Mouse (Mus musculus): ENCODE data around the gene Plvap. TPM values are rescaled to one million over a fixed set of nuclear protein-coding genes. Genes with fewer than 3 reads are reported as not detected.
"Not testable (repeated sequence)": the region's sequence is repeated elsewhere in the genome, so short reads cannot be mapped to it uniquely, and the experiment has no call there.

Gene Plvap
- polyA plus RNA-seq, 1 experiment from 2014 or later = 59.4 TPM

DNA sequence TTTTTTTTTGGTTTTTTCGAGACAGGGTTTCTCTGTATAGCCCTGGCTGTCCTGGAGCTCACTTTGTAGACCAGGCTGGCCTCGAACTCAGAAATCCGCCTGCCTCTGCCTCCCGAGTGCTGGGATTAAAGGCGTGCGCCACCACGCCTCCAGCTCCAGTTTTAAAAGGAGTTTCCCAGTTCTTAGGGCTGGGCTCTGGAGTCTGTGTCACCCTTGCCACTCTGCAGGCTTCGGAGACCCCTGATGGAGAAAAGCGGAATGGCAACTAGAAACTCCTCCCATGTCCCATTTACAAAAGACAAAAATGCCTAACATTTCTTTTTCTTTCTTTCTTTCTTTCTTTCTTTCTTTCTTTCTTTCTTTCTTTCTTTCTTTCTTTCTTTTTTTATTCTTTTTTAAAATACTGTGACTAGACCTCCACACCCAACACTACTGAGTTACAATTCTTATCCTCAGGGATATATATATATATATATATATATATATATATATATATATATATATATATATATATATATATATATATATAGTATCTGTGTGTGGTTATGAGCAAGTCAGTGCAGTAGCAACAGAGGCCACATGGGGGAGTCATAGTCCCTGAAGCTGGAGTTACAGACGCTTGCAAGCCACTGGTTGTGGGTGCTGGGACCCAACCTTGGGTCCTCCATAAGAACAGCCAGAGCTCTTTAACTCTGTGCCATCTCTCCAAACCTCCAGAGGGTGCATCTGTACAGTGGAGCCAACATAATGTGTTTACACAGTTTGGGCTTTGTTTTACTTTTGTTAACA lies 7.7 kb upstream of the Plvap start:
- H3K27ac ChIP-seq; H3K4me1 ChIP-seq; H3K4me3 ChIP-seq; H3K9me3 ChIP-seq; H3K36me3 ChIP-seq; H3K4me2 ChIP-seq (replicated peaks); ATAC-seq (ENCODE audit: low FRiP score, low read depth); H3K9ac ChIP-seq: not testable (repeated sequence)
- peaks cover 19% of the 10 kb centered on the region for H3K27me3 ChIP-seq
- WGBS = 43% methylated on average over 10 of the region's 10 CpGs

DNA sequence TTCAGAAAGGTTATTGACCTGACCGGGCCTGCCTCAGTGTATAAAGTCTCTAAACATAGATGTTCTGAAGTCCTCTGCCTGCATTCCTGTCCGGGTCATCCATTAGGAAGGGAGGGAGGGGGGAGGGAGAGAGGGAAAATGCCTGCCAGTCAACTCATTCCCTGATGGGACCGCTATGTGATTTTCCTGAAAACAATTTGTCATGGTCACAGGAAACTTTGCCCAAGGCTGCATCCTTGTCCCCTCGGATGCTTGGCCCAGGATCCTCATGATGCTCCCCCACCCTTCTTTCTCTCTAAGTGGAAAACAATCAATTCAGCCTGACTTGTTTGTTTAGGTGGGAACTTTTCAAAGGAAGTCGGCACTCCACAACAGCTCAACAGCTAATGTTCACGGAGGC lies 5.2 kb upstream of the Plvap start:
- Histone ChIP-seq H3K27me3 (peaks cover 1% of the 10 kb centered on the region; the same call in 1 of the 2 replicates), H3K4me3 (no peak overlapping the region), H3K36me3 (no peaks in the 10 kb centered on the region), H3K4me2 (replicated peaks) (no peak overlapping the region), H3K9me3 (no peaks in the 10 kb centered on the region), H3K27ac (no peak overlapping the region), H3K9ac (no peak overlapping the region), H3K4me1 (peaks cover 5% of the 10 kb centered on the region; the same call in 1 of the 2 replicates)
- 14% methylated on average over 6 of the region's 6 CpGs for WGBS
- ATAC-seq (ENCODE audit: low FRiP score, low read depth) = no peak

DNA sequence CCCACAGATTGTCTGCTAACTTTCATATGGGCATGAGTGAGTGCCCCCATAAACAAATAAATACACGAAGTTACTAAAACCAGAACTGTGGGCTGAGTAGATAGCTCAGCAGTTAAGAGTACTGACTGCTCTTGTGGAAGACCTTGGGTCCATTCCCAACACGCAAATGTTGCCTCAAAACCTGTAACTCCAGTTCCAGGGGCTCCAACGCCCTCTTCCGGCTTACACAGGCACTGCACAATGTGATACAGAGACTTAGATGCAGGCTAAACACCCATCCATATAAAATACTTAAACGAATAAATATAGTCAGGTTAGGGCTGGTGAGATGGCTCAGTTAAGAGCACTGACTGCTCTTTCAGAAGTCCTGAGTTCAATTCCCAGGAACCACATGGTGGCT lies 3.5 kb upstream of the Plvap start:
- Histone ChIP-seq H3K36me3 (no peaks in the 10 kb centered on the region), H3K4me3 (no peak overlapping the region), H3K4me1 (no peaks in the 10 kb centered on the region), H3K9ac (no peak overlapping the region), H3K4me2 (replicated peaks) (no peak overlapping the region), H3K27ac (no peak overlapping the region), H3K9me3 (no peaks in the 10 kb centered on the region), H3K27me3 (peaks cover 18% of the 10 kb centered on the region)
- no peak for ATAC-seq (ENCODE audit: low FRiP score, low read depth)
- 65% methylated on average over 5 of the region's 5 CpGs for WGBS

DNA sequence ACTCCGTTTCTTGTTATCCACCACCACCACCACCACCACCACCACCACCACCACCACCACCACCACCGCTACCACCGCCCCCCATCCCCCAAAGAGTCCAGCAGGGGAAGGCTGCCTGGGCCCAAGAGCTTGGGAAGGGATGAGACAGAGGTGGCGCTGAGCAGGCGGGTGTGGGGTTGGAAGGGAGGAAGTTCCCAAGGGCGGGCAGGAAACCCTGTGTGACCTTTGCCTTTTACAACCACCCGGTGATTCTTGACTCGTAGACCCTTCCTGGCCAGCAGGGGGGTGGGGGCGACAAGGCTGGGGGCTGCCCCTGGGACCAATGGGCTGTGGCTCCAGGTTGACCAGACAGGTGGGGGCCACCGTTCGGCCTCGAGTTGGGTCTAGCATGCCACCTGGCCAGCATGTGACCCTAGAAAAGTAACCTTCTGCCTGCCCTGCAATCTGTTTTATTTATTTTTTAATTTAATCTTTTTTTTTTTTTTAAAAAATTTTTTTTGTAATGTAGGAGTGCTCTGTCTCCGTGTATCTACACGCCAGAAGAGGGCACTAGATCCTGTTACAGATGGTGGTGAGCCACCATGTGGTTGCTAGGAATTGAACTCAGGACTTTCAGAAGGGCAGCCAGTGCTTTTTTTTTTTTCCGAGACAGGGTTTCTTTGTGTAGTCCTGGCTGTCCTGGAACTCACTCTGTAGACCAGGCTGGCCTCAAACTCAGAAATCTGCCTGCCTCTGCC lies 1.6 kb upstream of the Plvap start:
- Histone ChIP-seq H3K36me3 (no peaks in the 10 kb centered on the region), H3K9me3 (no peaks in the 10 kb centered on the region), H3K27ac (no peak overlapping the region), H3K9ac (no peak overlapping the region), H3K4me3 (no peak overlapping the region), H3K4me2 (replicated peaks) (no peak overlapping the region), H3K27me3 (peaks cover 36% of the 10 kb centered on the region), H3K4me1 (no peaks in the 10 kb centered on the region)
- WGBS = 71% methylated on average over 15 of the region's 15 CpGs
- ATAC-seq (ENCODE audit: low FRiP score, low read depth) = no peak

DNA sequence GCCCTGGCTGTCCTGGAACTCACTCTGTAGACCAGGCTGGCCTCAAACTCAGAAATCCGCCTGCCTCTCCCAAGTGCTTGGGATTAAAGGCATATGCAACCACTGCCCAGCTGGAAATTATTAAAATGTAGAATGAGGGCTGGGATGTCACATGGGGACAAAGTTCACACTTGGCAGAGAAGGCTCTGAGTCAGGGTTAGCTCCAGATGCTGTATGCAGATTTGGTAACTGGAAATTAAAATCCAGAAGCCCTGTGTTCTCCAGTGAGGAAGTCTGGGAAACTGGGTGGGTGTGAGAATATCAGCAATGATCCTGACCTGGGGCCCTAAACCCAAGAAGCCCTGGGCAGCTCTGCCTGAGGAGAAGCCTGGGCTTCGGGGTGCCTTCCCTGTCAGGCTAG lies 2.2 kb downstream of the Plvap start:
- Histone ChIP-seq H3K36me3 (no peaks in the 10 kb centered on the region), H3K27me3 (peaks cover 69% of the 10 kb centered on the region), H3K4me3 (no peak overlapping the region), H3K9ac (no peak overlapping the region), H3K4me2 (replicated peaks) (peak overlapping the region; percentile 27; the same call in 1 of the 2 replicates), H3K4me1 (peaks cover 9% of the 10 kb centered on the region; the same call in 1 of the 2 replicates), H3K27ac (no peak overlapping the region), H3K9me3 (no peaks in the 10 kb centered on the region)
- no peak for ATAC-seq (ENCODE audit: low FRiP score, low read depth)
- 56% methylated on average over 2 of the region's 2 CpGs for WGBS

DNA sequence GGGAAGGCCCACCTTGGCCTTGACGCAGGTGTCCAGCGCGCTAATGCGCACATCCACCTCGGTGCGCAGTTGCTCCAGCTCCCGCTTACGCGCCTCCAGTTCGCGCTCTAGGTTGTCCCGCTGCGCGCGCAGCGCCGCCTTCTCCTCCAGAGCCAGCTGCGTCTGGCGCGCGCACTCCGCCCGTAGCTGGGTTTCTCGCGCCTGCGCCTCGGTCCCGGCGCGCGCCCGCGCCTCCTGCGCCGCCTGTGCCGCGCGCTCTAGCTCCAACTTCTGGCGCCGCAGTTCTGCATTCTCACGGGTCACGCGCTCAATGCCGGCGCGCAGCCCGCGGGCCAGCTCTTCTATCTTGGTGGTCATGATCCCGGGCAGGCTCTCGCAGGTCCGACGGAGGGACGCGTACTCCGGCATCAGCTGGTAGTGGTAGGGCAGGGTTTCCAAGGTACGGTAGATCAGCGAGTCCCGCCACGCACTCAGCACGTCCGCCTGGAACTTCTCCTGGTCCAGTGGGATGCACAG lies 3.9 kb downstream of the Plvap start:
- Histone ChIP-seq H3K4me2 (replicated peaks) (peak overlapping the region; percentile 70), H3K9me3 (no peaks in the 10 kb centered on the region), H3K4me3 (peak overlapping the region; percentile 46), H3K36me3 (no peaks in the 10 kb centered on the region), H3K27ac (no peak overlapping the region), H3K4me1 (peaks cover 9% of the 10 kb centered on the region; the same call in 1 of the 2 replicates), H3K9ac (peak overlapping the region; percentile 55), H3K27me3 (peaks cover 69% of the 10 kb centered on the region)
- under 1% methylated on average over 61 of the region's 61 CpGs for WGBS
- peak; percentile 72; the same call in 1 of the 2 replicates for ATAC-seq (ENCODE audit: low FRiP score, low read depth)

DNA sequence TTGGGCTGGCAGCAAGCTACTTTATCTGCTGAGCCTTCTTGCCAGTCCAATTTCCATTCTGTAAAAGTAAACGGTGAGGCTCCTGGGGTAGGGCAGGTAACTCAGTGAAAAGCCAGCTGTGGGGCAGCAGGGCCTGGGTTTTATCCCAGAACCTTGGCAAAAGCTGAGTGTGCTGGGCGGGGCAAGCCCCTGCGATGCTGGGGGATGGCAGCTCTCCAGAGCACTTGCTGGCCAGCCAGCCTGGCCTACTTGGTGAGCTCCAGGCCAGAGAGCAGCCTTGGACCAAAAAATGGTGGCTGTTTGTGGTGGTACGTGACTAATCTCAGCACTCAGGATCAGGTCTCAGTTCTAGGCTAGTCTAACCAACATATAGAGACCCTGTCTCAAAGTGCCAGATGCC lies 5.6 kb downstream of the Plvap start:
- Histone ChIP-seq H3K4me2 (replicated peaks) (no peak overlapping the region), H3K9ac (no peak overlapping the region), H3K4me1 (peaks cover 9% of the 10 kb centered on the region; the same call in 1 of the 2 replicates), H3K27me3 (peaks cover 60% of the 10 kb centered on the region), H3K9me3 (no peaks in the 10 kb centered on the region), H3K36me3 (no peaks in the 10 kb centered on the region), H3K27ac (no peak overlapping the region), H3K4me3 (no peak overlapping the region)
- WGBS = 81% methylated on average over 4 of the region's 4 CpGs
- no peak for ATAC-seq (ENCODE audit: low FRiP score, low read depth)

DNA sequence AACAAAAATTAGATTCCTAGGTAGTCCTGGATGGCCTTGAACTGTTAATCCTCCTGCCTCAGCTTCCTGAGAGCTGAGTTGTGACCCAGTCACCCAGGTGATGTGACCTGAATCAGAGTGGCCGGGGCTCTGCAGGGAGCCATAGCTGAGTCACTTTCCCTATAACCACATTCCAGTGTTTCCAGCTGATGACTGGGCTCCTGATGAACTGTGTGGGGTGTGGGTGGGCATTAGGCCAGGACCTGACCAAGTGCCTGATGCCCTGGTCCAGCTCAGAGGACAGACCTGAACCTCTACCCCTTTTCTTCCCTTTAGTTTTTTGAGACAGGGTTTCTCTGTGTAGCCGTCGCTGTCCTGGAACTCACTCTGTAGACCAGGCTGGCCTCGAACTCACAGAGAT lies 6.2 kb downstream of the Plvap start:
- H3K4me3 ChIP-seq = no peak overlapping the region
- 94% methylated on average over 4 of the region's 4 CpGs for WGBS
- H3K9ac ChIP-seq = no peak overlapping the region
- H3K36me3 ChIP-seq = no peaks in the 10 kb centered on the region
- H3K4me1 ChIP-seq = peaks cover 9% of the 10 kb centered on the region; the same call in 1 of the 2 replicates
- H3K9me3 ChIP-seq = no peaks in the 10 kb centered on the region
- H3K27ac ChIP-seq = no peak overlapping the region
- peaks cover 53% of the 10 kb centered on the region for H3K27me3 ChIP-seq
- H3K4me2 ChIP-seq (replicated peaks) = no peak overlapping the region
- no peak for ATAC-seq (ENCODE audit: low FRiP score, low read depth)

DNA sequence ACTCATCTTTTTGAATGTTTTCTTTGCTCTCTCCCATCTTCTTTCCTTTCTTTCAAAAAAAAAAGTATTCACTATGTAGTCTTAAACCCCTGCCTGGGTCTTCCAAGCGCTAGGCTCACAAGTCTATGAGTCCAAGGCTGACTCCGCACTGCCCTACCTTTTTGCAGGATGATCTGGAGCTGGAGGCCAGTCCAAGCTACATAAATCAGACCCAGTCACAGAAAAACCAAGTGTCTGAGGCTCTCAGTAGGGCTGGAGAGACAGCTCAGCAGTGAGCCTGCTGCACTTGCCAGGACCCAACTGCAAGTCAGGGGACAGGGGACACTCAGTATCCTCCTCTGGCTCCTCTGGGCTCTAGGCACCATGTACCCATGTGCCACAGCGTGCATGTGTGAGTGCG lies 7.2 kb downstream of the Plvap start:
- H3K27me3 ChIP-seq = peaks cover 44% of the 10 kb centered on the region
- H3K36me3 ChIP-seq = no peaks in the 10 kb centered on the region
- peaks cover 9% of the 10 kb centered on the region; the same call in 1 of the 2 replicates for H3K4me1 ChIP-seq
- H3K4me3 ChIP-seq = no peak overlapping the region
- no peak overlapping the region for H3K9ac ChIP-seq
- no peaks in the 10 kb centered on the region for H3K9me3 ChIP-seq
- no peak for ATAC-seq (ENCODE audit: low FRiP score, low read depth)
- no peak overlapping the region for H3K4me2 ChIP-seq (replicated peaks)
- H3K27ac ChIP-seq = no peak overlapping the region
- WGBS = 88% methylated on average over 4 of the region's 4 CpGs

DNA sequence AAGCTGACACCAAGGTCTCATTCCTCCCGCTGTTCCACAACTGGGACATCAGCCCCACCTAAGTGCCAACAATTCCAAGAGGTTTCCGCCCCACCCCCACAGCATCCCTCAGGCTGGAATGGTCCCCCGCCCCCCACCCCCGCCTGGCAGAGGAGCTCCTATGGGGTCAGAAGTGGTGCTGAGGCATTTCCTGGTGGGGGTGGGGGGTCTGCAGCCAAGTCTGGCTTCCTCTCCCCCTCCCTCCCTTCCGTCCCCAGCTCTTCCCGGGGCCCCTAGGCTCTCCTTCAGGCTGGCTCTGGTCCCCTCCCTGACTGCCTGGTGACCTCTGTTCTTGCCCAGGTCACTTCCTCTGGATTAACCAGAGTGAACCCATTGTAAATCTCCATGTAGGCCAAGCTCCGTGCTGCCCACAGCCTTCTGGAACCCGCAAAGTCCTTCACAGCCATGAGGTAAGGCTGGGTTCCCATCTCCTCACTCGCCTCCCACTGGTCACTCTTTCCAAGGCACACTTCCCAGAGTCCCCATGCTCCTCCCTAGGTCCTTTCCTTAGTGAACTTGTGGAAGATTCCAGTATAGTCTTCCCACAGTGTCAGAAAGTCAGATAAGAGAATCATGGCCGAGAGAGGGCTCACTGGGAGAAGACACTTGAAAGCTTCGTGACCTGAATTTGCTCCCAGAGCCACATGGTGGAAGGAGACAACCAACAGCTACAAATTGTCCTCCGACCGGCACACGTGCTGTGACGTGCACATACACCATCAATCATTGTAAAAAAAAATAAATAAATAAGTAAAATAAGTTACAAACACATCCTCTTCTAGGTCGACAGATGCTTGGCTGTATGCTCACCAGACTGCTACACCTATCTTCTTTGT lies 12.5 kb downstream of the Plvap start:
- 20% methylated on average over 16 of the region's 16 CpGs for WGBS
- Histone ChIP-seq H3K9ac (0 out of 2 replicates have a peak overlapping the region, but pooled peaks have one; percentile 32), H3K27ac (no peak overlapping the region), H3K36me3 (peaks cover 9% of the 10 kb centered on the region), H3K4me2 (replicated peaks) (peak overlapping the region; percentile 23), H3K27me3 (no peaks in the 10 kb centered on the region), H3K4me3 (no peak overlapping the region), H3K9me3 (no peaks in the 10 kb centered on the region), H3K4me1 (peaks cover 34% of the 10 kb centered on the region)
- no peak for ATAC-seq (ENCODE audit: low FRiP score, low read depth)

DNA sequence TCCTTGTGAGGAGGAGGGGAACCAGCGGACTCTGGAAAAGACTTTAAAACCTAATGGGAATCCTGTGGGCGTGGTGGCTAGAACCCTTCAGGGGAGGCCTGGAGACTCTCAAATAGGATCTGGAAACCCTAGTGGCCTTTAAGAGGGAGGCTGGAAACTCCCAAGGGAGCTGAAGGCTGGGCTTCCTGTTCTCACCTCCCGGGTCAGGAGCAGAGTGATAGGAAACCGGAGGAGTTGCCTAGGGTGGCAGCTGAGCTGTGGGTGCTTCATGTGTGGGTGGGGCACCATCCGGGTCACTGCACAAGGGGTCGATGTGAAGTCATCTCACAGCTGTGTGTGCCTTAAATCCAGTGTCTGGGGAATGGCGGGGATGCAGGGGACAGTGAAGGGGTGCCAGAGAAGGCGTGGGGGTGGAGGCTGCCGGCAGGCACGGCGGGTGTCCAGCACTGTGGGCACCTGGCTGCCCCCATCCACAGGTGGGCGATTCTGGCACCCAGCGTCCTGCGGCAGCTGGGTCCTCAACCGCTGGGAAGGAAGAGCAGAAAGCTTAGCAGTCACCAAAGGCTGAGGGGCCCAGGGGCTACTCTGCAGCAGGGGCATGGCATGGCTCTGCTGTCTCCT lies 13.6 kb downstream of the Plvap start:
- Histone ChIP-seq H3K9ac (peak overlapping the region; percentile 32; the same call in 1 of the 2 replicates), H3K36me3 (peaks cover 17% of the 10 kb centered on the region), H3K9me3 (no peaks in the 10 kb centered on the region), H3K4me2 (replicated peaks) (peak overlapping the region; percentile 23), H3K4me1 (peaks cover 34% of the 10 kb centered on the region), H3K27me3 (no peaks in the 10 kb centered on the region), H3K4me3 (no peak overlapping the region), H3K27ac (peak overlapping the region; percentile 15; the same call in 1 of the 2 replicates)
- ATAC-seq (ENCODE audit: low FRiP score, low read depth) = no peak; the same call in 1 of the 2 replicates
- 19% methylated on average over 15 of the region's 15 CpGs for WGBS

All from limb, embryonic 13.5 days (tissue).